Mouse (Mus musculus): Measurements from ENCODE around the gene Cpsf6. TPM values are rescaled to one million over a fixed set of nuclear protein-coding genes. Genes with fewer than 3 reads are reported as not detected.

Gene Cpsf6
- polyA plus RNA-seq, 1 experiment = 57.5 TPM

- Histone ChIP-seq H3K27ac (ENCODE audit: insufficient read depth, low read depth, low read length) (no peak overlapping the region), H3K4me3 (ENCODE audit: insufficient read depth, low read depth, low read length) (no peak overlapping the region), H3K4me1 (ENCODE audit: control insufficient read depth, insufficient read depth, low read length) (no peaks in the 10 kb centered on the region)
- no peak for TF ChIP-seq CTCF (IDR thresholded peaks at IDR 0.05; ENCODE audit: insufficient read depth, low read depth, low read length)
- TF ChIP-seq POLR2A (IDR thresholded peaks at IDR 0.05; ENCODE audit: insufficient read depth, low read depth, low read length) = no peak
- 81% methylated on average over 8 of the region's 8 CpGs for WGBS
Measured at GRCm38 (mm10) chr10:117312168-117312567, 67.6 kb downstream of the Cpsf6 start.

- no peak for TF ChIP-seq CTCF (IDR thresholded peaks at IDR 0.05; ENCODE audit: insufficient read depth, low read depth, low read length)
- TF ChIP-seq POLR2A (IDR thresholded peaks at IDR 0.05; ENCODE audit: insufficient read depth, low read depth, low read length) = no peak
- no peak overlapping the region for H3K4me3 ChIP-seq (ENCODE audit: insufficient read depth, low read depth, low read length)
- no peak overlapping the region for H3K27ac ChIP-seq (ENCODE audit: insufficient read depth, low read depth, low read length)
- H3K4me1 ChIP-seq (ENCODE audit: control insufficient read depth, insufficient read depth, low read length) = no peaks in the 10 kb centered on the region
- WGBS = 91% methylated on average over 5 of the region's 5 CpGs
Measured at GRCm38 (mm10) chr10:117304371-117304770, 75.4 kb downstream of the Cpsf6 start.

DNA sequence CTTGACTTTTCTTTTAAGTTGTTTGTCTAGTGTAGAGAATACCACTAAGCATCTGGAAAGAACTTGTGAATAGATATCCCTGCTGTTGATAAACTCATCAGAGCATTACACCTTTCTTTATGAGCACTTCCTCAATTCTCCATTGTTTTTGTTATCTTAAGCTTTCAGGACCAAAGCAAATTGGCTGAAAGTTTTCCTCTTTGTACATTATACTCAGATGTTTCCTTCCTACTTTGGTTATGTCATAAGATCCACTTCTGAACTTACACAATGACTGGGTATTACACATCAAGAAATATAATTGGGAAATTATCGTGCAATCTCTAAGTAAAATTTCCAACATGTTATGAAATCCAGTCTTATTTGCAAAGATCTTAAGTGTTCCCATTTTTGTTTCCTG lies 78.1 kb downstream of the Cpsf6 start:
- TF ChIP-seq CTCF (IDR thresholded peaks at IDR 0.05; ENCODE audit: insufficient read depth, low read depth, low read length) (no peak), POLR2A (IDR thresholded peaks at IDR 0.05; ENCODE audit: insufficient read depth, low read depth, low read length) (no peak)
- H3K27ac ChIP-seq (ENCODE audit: insufficient read depth, low read depth, low read length) = no peak overlapping the region
- H3K4me3 ChIP-seq (ENCODE audit: insufficient read depth, low read depth, low read length) = no peak overlapping the region
- no peaks in the 10 kb centered on the region for H3K4me1 ChIP-seq (ENCODE audit: control insufficient read depth, insufficient read depth, low read length)
- WGBS = 97% methylated on average over 1 of the region's 1 CpGs

DNA sequence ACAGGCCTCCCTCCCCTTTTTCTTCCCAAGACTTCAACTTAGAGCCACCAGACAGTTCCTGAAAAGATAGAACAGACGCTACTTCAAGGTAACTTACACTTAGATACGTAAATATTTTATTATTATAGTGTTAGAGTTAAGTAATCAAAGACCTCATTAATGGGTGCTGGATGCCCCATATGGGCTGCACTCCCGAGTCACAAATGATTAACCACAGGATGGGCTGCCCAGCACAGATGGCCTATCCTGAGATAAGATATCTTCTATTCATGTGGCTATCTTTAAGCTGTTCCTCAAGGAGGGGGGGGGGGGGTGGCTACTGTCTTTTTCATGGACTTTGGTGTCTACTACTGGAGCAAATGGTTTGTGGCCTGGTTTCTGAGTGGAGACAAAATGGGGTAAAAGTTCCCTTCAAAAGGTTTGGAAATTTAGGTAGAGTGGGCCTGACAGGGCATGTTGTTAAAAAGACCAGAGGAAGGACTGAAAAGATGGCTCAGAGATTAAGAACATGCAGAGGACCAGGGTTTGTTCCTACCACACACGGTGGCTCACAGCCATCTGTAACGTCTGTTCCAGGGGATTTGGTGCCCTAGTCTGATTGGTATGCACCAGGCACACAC lies 79.8 kb downstream of the Cpsf6 start:
- Histone ChIP-seq H3K27ac (ENCODE audit: insufficient read depth, low read depth, low read length) (no peak overlapping the region), H3K4me3 (ENCODE audit: insufficient read depth, low read depth, low read length) (no peak overlapping the region), H3K4me1 (ENCODE audit: control insufficient read depth, insufficient read depth, low read length) (no peaks in the 10 kb centered on the region)
- TF ChIP-seq CTCF (IDR thresholded peaks at IDR 0.05; ENCODE audit: insufficient read depth, low read depth, low read length) = no peak
- no peak for TF ChIP-seq POLR2A (IDR thresholded peaks at IDR 0.05; ENCODE audit: insufficient read depth, low read depth, low read length)
- 91% methylated on average over 5 of the region's 5 CpGs for WGBS

DNA sequence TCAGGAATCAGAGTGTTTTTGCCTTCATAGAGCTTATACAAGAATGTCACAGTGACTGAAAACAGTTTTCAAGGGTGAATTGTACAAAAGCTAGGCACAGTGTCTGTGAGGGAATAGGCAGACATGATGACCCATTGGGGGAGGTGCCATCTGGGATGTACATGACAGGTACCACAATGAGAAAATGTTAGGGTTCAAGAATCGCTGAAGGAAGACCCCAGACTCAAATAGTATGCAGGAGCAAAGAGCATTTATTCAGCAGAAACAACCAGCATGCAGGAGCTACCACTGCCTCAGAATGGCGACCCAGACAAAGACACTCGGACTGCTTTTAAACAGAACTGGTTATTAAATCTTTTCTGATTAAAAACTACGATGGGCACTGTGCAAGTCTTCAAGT lies 80.7 kb downstream of the Cpsf6 start:
- no peaks in the 10 kb centered on the region for H3K4me1 ChIP-seq (ENCODE audit: control insufficient read depth, insufficient read depth, low read length)
- TF ChIP-seq CTCF (IDR thresholded peaks at IDR 0.05; ENCODE audit: insufficient read depth, low read depth, low read length) (no peak), POLR2A (IDR thresholded peaks at IDR 0.05; ENCODE audit: insufficient read depth, low read depth, low read length) (no peak)
- 88% methylated on average over 4 of the region's 4 CpGs for WGBS
- no peak overlapping the region for H3K27ac ChIP-seq (ENCODE audit: insufficient read depth, low read depth, low read length)
- no peak overlapping the region for H3K4me3 ChIP-seq (ENCODE audit: insufficient read depth, low read depth, low read length)

DNA sequence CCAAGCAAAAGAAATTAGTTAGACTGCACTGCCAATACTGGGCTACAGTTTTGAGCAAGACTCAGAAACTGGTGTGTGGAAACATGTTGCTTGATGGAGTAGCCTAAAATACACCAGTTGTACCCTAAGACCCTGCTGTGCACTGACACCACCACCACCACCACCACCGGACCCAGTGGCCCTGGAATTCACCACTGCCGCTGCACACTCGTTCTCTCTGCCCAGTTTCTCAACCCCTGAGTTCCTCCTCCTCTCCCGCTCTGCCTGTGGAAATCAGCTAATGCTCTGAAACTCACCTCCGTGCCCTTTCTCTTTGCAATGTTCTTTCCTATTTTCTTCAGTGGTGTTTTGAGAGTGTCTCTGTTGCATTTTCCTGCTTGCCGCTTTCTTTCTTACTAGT lies 81.5 kb downstream of the Cpsf6 start:
- TF ChIP-seq POLR2A (IDR thresholded peaks at IDR 0.05; ENCODE audit: insufficient read depth, low read depth, low read length) (no peak), CTCF (IDR thresholded peaks at IDR 0.05; ENCODE audit: insufficient read depth, low read depth, low read length) (no peak)
- WGBS = 83% methylated on average over 6 of the region's 6 CpGs
- no peak overlapping the region for H3K27ac ChIP-seq (ENCODE audit: insufficient read depth, low read depth, low read length)
- H3K4me1 ChIP-seq (ENCODE audit: control insufficient read depth, insufficient read depth, low read length) = no peaks in the 10 kb centered on the region
- no peak overlapping the region for H3K4me3 ChIP-seq (ENCODE audit: insufficient read depth, low read depth, low read length)

Other genes starting within 250 kb of the Cpsf6 start
- gene Frs2, start 231.5 kb downstream of the Cpsf6 start, polyA plus RNA-seq (2012; ENCODE audit: insufficient read depth, insufficient read length, low replicate concordance, missing spikeins) = not detected in 2 replicates
- gene Yeats4, start 155.5 kb downstream of the Cpsf6 start, polyA plus RNA-seq (2012; ENCODE audit: insufficient read depth, insufficient read length, low replicate concordance, missing spikeins) = 578 TPM in 1 of 2 replicates, not detected in the other
- not detected in 2 replicates for gene 9530003J23Rik, start 141.3 kb downstream of the Cpsf6 start, polyA plus RNA-seq (2012; ENCODE audit: insufficient read depth, insufficient read length, low replicate concordance, missing spikeins)
- not detected in 2 replicates for gene Lyz2, start 97.7 kb downstream of the Cpsf6 start, polyA plus RNA-seq (2012; ENCODE audit: insufficient read depth, insufficient read length, low replicate concordance, missing spikeins)
- gene Lyz1, start 87.1 kb downstream of the Cpsf6 start, polyA plus RNA-seq (2012; ENCODE audit: insufficient read depth, insufficient read length, low replicate concordance, missing spikeins) = not detected in 2 replicates
- gene Cpm, start 249.5 kb upstream of the Cpsf6 start, polyA plus RNA-seq (2012; ENCODE audit: insufficient read depth, insufficient read length, low replicate concordance, missing spikeins) = not detected in 2 replicates